Mouse (Mus musculus) limb, embryonic 12.5 days (tissue): ENCODE measurements around the gene Kcnk16. TPM values are rescaled to one million over a fixed set of nuclear protein-coding genes. Genes with fewer than 3 reads are reported as not detected.

Source experiments
- ATAC-seq: fragments of 200-750 bp; cut with Nextera tagmentation; 2 replicates; pipeline ENCODE4 v1.8.0; 2017; ENCODE audit warnings: low read depth, moderate TSS enrichment; ENCODE audit not compliant: insufficient number of reproducible peaks, insufficient read depth, low FRiP score, low TSS enrichment
- H3K27ac ChIP-seq: fragments of 300-500 bp; sonication (generic); 2 replicates; pipeline ENCODE4 v1.5.1; 2016; ENCODE audit warnings: mild to moderate bottlenecking, moderate library complexity
- H3K27me3 ChIP-seq: fragments of 300-500 bp; sonication (generic); 2 replicates; pipeline ENCODE4 v1.6.1; 2016; ENCODE audit warnings: mild to moderate bottlenecking, moderate library complexity
- H3K36me3 ChIP-seq: fragments of 300-500 bp; sonication (generic); 2 replicates; pipeline ENCODE4 v1.6.1; 2016; ENCODE audit warnings: mild to moderate bottlenecking, moderate library complexity
- H3K4me1 ChIP-seq: fragments of 300-500 bp; sonication (generic); replicated peaks from 2 replicates; pipeline ENCODE4 v1.6.1; 2016
- H3K4me2 ChIP-seq: fragments of 300-500 bp; sonication (generic); 2 replicates; pipeline ENCODE4 v1.6.1; 2016; ENCODE audit warnings: mild to moderate bottlenecking, moderate library complexity
- H3K4me3 ChIP-seq: fragments of 300-500 bp; sonication (generic); replicated peaks from 2 replicates; pipeline ENCODE4 v1.5.1; 2016; ENCODE audit warnings: mild to moderate bottlenecking
- H3K9ac ChIP-seq: fragments of 300-500 bp; sonication (generic); replicated peaks from 2 replicates; pipeline ENCODE4 v1.6.1; 2016; ENCODE audit warnings: mild to moderate bottlenecking, moderate library complexity
- H3K9me3 ChIP-seq: fragments of 300-500 bp; sonication (generic); 2 replicates; pipeline ENCODE4 v1.6.1; 2016; ENCODE audit warnings: mild to moderate bottlenecking, moderate library complexity
- WGBS: fragments of 180-500 bp; shearing (Covaris S2); methylation state at CpG from one replicate; pipeline ENCODE4 v1.1.7; 2016; 5-methylcytosine and 5-hydroxymethylcytosine counted together
- polyA plus RNA-seq: library from polyadenylated mRNA; unstranded; fragments of >200 nt; fragmentation: Nextera tagmentation; extraction: Ambion mirVana; gene quantifications from 2 replicates; pipeline ENCODE4 v1.2.1, GENCODE M21; 2016

Gene Kcnk16
- polyA plus RNA-seq, 1 experiment from 2014 or later, result not detected

DNA sequence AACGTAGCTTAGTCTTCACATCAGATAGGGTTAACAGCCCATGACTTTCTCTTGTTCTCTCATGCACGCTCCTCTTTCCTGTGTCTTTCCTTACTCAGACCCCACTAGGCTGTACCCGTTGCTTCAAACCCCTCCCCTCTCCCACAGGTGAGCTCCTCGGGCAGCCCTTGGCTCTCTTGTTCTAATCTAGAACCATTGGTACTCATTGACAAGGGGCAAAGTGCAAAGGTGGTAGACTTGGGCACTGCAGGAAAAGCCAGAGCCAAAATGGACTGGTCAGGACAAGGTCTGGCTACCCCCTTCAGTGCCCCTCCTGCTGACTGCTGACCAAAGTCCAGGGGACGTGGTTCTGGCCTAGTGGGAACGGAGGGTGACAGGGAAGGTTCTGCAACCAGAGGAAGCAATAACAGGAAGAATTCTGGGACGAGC lies 38.9 kb downstream of the Kcnk16 start:
- no peak overlapping the region for H3K9ac ChIP-seq
- H3K9me3 ChIP-seq, result no peaks in the 10 kb centered on the region
- no peaks in the 10 kb centered on the region for H3K27me3 ChIP-seq
- ATAC-seq, result no peak
- peaks cover 10% of the 10 kb centered on the region for H3K4me1 ChIP-seq
- H3K4me3 ChIP-seq, result no peak overlapping the region
- H3K36me3 ChIP-seq, result no peaks in the 10 kb centered on the region
- no peak overlapping the region for H3K4me2 ChIP-seq
- 76% methylated on average over 7 of the region's 7 CpGs for WGBS
- H3K27ac ChIP-seq, result no peak overlapping the region

DNA sequence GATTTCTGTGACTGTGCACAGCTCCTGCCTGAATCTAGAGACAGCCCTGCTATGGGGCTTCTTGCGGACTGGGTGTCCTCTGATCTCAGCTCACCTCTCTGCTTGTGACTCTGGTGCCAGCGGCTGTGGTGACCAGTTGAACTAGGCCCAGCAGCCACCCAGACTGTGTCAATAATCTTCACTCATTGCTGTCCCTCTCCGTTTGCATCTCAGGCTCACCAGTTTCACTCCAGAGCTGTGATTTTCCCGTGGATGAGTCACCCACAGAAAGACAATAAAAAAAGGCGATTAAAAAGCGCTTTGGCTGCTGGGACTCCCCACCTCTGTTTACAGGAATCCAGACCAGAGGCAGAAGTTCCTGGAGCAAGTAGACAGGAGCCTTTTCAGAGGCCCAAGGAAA lies 39.6 kb downstream of the Kcnk16 start:
- Histone ChIP-seq H3K4me2 (no peak overlapping the region), H3K9me3 (no peaks in the 10 kb centered on the region), H3K27ac (no peak overlapping the region), H3K4me3 (no peak overlapping the region), H3K9ac (no peak overlapping the region), H3K27me3 (no peaks in the 10 kb centered on the region), H3K4me1 (peaks cover 10% of the 10 kb centered on the region), H3K36me3 (no peaks in the 10 kb centered on the region)
- no peak for ATAC-seq
- WGBS, result 70% methylated on average over 6 of the region's 6 CpGs

GRCm38 (mm10) chr14:20228336-20228735 lies 40.7 kb downstream of the Kcnk16 start:
- no peaks in the 10 kb centered on the region for H3K36me3 ChIP-seq
- no peak overlapping the region for H3K9ac ChIP-seq
- no peak overlapping the region for H3K4me3 ChIP-seq
- peaks cover 10% of the 10 kb centered on the region for H3K4me1 ChIP-seq
- no peaks in the 10 kb centered on the region for H3K27me3 ChIP-seq
- 74% methylated on average over 4 of the region's 4 CpGs for WGBS
- ATAC-seq, result no peak
- no peaks in the 10 kb centered on the region for H3K9me3 ChIP-seq
- H3K4me2 ChIP-seq, result no peak overlapping the region
- no peak overlapping the region for H3K27ac ChIP-seq

GRCm38 (mm10) chr14:20226982-20227381 lies 42.0 kb downstream of the Kcnk16 start:
- no peak for ATAC-seq
- H3K9me3 ChIP-seq, result no peaks in the 10 kb centered on the region
- no peaks in the 10 kb centered on the region for H3K27me3 ChIP-seq
- no peak overlapping the region for H3K4me2 ChIP-seq
- 55% methylated on average over 2 of the region's 2 CpGs for WGBS
- no peak overlapping the region for H3K9ac ChIP-seq
- no peak overlapping the region for H3K4me3 ChIP-seq
- no peak overlapping the region for H3K27ac ChIP-seq
- H3K36me3 ChIP-seq, result no peaks in the 10 kb centered on the region
- H3K4me1 ChIP-seq, result peaks cover 10% of the 10 kb centered on the region

GRCm38 (mm10) chr14:20226488-20226887 lies 42.5 kb downstream of the Kcnk16 start:
- Histone ChIP-seq H3K9ac (no peak overlapping the region), H3K36me3 (no peaks in the 10 kb centered on the region), H3K9me3 (no peaks in the 10 kb centered on the region), H3K27me3 (no peaks in the 10 kb centered on the region), H3K4me1 (peaks cover 10% of the 10 kb centered on the region), H3K27ac (no peak overlapping the region), H3K4me2 (no peak overlapping the region), H3K4me3 (no peak overlapping the region)
- 62% methylated on average over 5 of the region's 7 CpGs for whole genome bisulfite sequencing
- ATAC-seq, result no peak

GRCm38 (mm10) chr14:20225525-20225924 lies 43.5 kb downstream of the Kcnk16 start:
- Histone ChIP-seq H3K9me3 (no peaks in the 10 kb centered on the region), H3K4me2 (no peak overlapping the region), H3K4me1 (peaks cover 14% of the 10 kb centered on the region), H3K36me3 (no peaks in the 10 kb centered on the region), H3K27ac (no peak overlapping the region), H3K9ac (no peak overlapping the region), H3K27me3 (no peaks in the 10 kb centered on the region), H3K4me3 (no peak overlapping the region)
- ATAC-seq, result no peak
- 67% methylated on average over 4 of the region's 4 CpGs for WGBS

- ATAC-seq, result no peak
- no peaks in the 10 kb centered on the region for H3K36me3 ChIP-seq
- no peaks in the 10 kb centered on the region for H3K27me3 ChIP-seq
- no peak overlapping the region for H3K27ac ChIP-seq
- no peak overlapping the region for H3K4me3 ChIP-seq
- peaks cover 14% of the 10 kb centered on the region for H3K4me1 ChIP-seq
- WGBS, result 86% methylated on average over 10 of the region's 10 CpGs
- H3K4me2 ChIP-seq, result no peak overlapping the region
- no peaks in the 10 kb centered on the region for H3K9me3 ChIP-seq
- H3K9ac ChIP-seq, result no peak overlapping the region
These were observed 44.3 kb downstream of the Kcnk16 start for GRCm38 (mm10) chr14:20224576-20225218.

- 76% methylated on average over 4 of the region's 4 CpGs for WGBS
- no peak for ATAC-seq
- H3K27me3 ChIP-seq, result no peaks in the 10 kb centered on the region
- peaks cover 14% of the 10 kb centered on the region for H3K4me1 ChIP-seq
- H3K4me2 ChIP-seq, result no peak overlapping the region
- no peak overlapping the region for H3K27ac ChIP-seq
- no peak overlapping the region for H3K4me3 ChIP-seq
- H3K9me3 ChIP-seq, result no peaks in the 10 kb centered on the region
- no peak overlapping the region for H3K9ac ChIP-seq
- no peaks in the 10 kb centered on the region for H3K36me3 ChIP-seq
These were observed 44.8 kb downstream of the Kcnk16 start for GRCm38 (mm10) chr14:20224163-20224562.

- WGBS, result 79% methylated on average over 5 of the region's 5 CpGs
- H3K36me3 ChIP-seq, result no peaks in the 10 kb centered on the region
- ATAC-seq, result no peak
- H3K4me1 ChIP-seq, result peaks cover 14% of the 10 kb centered on the region
- no peak overlapping the region for H3K4me3 ChIP-seq
- no peak overlapping the region for H3K4me2 ChIP-seq
- H3K9me3 ChIP-seq, result no peaks in the 10 kb centered on the region
- H3K27me3 ChIP-seq, result no peaks in the 10 kb centered on the region
- H3K9ac ChIP-seq, result no peak overlapping the region
- no peak overlapping the region for H3K27ac ChIP-seq
These were observed 45.7 kb downstream of the Kcnk16 start for GRCm38 (mm10) chr14:20223253-20223652.

DNA sequence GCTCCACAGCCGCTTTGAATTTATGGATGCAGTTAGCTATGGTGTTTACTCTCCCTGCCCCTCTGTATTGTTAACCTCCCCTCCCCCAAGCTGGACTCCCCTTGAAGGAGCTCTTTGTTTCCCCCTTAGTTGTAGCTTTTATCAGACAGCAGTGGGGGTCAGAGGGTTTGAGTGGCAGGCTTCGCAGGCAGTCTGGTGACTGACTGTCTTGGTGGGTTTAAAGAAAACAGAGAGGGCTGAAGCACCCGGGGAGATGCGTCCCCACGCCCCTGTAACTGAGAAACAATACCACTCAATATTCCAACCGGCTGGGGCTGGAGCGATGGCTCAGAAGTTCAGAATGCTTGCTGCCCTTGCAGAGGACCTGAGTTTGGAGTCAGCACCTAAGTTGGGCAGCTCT lies 47.9 kb downstream of the Kcnk16 start:
- ATAC-seq, result no peak
- no peak overlapping the region for H3K4me3 ChIP-seq
- no peak overlapping the region for H3K4me2 ChIP-seq
- H3K9ac ChIP-seq, result no peak overlapping the region
- no peaks in the 10 kb centered on the region for H3K9me3 ChIP-seq
- H3K36me3 ChIP-seq, result no peaks in the 10 kb centered on the region
- peaks cover 9% of the 10 kb centered on the region; the same call in 1 of the 2 replicates for H3K4me1 ChIP-seq
- H3K27me3 ChIP-seq, result no peaks in the 10 kb centered on the region
- no peak overlapping the region for H3K27ac ChIP-seq
- 72% methylated on average over 7 of the region's 7 CpGs for WGBS

GRCm38 (mm10) chr14:20219849-20220248 lies 49.1 kb downstream of the Kcnk16 start:
- no peaks in the 10 kb centered on the region for H3K9me3 ChIP-seq
- no peak overlapping the region for H3K4me3 ChIP-seq
- 94% methylated on average over 1 of the region's 1 CpGs for WGBS
- no peak overlapping the region for H3K4me2 ChIP-seq
- H3K4me1 ChIP-seq, result 0 out of 2 replicates have a peak, but pooled peaks cover 3% of the 10 kb centered on the region
- H3K27ac ChIP-seq, result no peak overlapping the region
- ATAC-seq, result no peak
- no peak overlapping the region for H3K9ac ChIP-seq
- H3K27me3 ChIP-seq, result no peaks in the 10 kb centered on the region
- H3K36me3 ChIP-seq, result no peaks in the 10 kb centered on the region

- H3K27me3 ChIP-seq, result no peaks in the 10 kb centered on the region
- 0 out of 2 replicates have a peak, but pooled peaks cover 3% of the 10 kb centered on the region for H3K4me1 ChIP-seq
- no peak overlapping the region for H3K27ac ChIP-seq
- no peak for ATAC-seq
- no peaks in the 10 kb centered on the region for H3K9me3 ChIP-seq
- no peak overlapping the region for H3K4me3 ChIP-seq
- H3K9ac ChIP-seq, result no peak overlapping the region
- 53% methylated on average over 3 of the region's 3 CpGs for WGBS
- H3K36me3 ChIP-seq, result no peaks in the 10 kb centered on the region
- no peak overlapping the region for H3K4me2 ChIP-seq
These were observed 51.6 kb downstream of the Kcnk16 start for GRCm38 (mm10) chr14:20217299-20217864.
